In the genomic region with DNA sequence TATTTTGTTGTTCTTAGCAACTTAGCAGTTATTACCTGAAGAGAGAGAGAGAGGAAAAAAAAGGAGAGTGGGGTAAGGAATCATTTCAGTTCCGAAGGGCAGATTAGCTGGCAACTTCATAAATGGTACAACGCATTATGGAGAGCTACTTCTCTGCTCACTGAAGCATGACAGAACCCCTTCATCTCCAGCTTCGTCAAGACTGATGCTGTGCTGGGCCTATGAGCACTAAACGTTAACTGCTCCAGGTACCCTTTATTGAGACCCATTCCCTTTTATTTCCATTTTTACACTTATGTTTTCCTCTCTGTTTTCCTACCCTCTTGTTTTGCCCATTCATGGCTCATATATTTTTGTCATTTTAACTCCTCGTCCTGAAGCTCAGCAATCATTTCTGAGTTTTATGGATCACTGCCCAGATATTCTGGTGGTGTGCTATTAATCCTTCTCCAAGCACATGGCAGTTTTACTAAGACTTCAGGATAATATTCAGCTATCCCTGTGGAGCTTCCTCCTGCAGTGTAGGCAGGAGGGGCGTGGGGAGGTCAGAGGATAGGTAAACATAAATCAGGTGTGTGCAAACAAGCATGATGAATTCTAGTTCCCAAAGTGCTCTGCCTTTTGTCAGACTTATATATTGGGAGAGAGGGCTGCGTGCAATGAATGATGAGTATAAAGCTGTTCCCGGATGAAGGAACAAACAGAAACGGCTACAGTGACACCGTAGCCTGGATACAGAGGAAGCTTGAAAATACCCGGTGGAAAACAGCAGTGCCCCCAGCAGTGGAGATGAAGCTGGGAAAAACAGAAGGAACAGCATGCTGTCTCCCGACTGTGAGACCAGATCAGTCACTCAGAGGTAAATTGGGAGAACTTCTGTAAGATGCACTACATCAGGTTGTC, we compare ENCODE assay signal across 18 mouse cellular contexts.
DNase-seq lines count a peak whose midpoint lies in the region; ATAC-seq and TF ChIP-seq lines count a peak whose summit lies in the region.
"Had no signal": no experiment of that assay in that cellular context is flagged by ENCODE, and none has a peak within 500 bp of the region (broad histone marks: within the 10 kb centered on the region; RNA-seq: fewer than 3 reads in every experiment).

No protein-coding gene starts in this region.

- H3K36me3 ChIP-seq in hindbrain, embryonic 13.5 days, result no peaks in the 10 kb centered on the region
- H3K36me3 ChIP-seq in hindbrain, embryonic 10.5 days, result no peaks in the 10 kb centered on the region
- H3K36me3 ChIP-seq in kidney, postnatal 0 days (ENCODE audit: insufficient read depth, low read length), result no peaks in the 10 kb centered on the region
- no peaks in the 10 kb centered on the region for H3K36me3 ChIP-seq in midbrain, embryonic 13.5 days
- H3K36me3 ChIP-seq: limb, embryonic 15.5 days had no signal

- H3K27me3 ChIP-seq in hindbrain, embryonic 13.5 days, result no peaks in the 10 kb centered on the region
- no peaks in the 10 kb centered on the region for H3K27me3 ChIP-seq in hindbrain, embryonic 10.5 days (ENCODE audit: insufficient read depth, poor library complexity, severe bottlenecking)
- no peaks in the 10 kb centered on the region for H3K27me3 ChIP-seq in kidney, postnatal 0 days (ENCODE audit: insufficient read depth, low read length)
- no peaks in the 10 kb centered on the region for H3K27me3 ChIP-seq in midbrain, embryonic 13.5 days
- H3K27me3 ChIP-seq: limb, embryonic 15.5 days had no signal

- no peaks in the 10 kb centered on the region for H3K9me3 ChIP-seq in hindbrain, embryonic 13.5 days
- H3K9me3 ChIP-seq in hindbrain, embryonic 10.5 days, result no peaks in the 10 kb centered on the region
- H3K9me3 ChIP-seq in kidney, postnatal 0 days (replicated peaks; ENCODE audit: low read length), result no peaks in the 10 kb centered on the region
- no peaks in the 10 kb centered on the region for H3K9me3 ChIP-seq in midbrain, embryonic 13.5 days
- H3K9me3 ChIP-seq: limb, embryonic 15.5 days had no signal

- WGBS in hindbrain, embryonic 13.5 days, result 53% methylated on average over 12 of the region's 12 CpGs
- 75% methylated on average over 12 of the region's 12 CpGs for WGBS in hindbrain, embryonic 10.5 days
- 28% methylated on average over 12 of the region's 12 CpGs for WGBS in kidney, postnatal 0 days
- WGBS in midbrain, embryonic 13.5 days, result 52% methylated on average over 12 of the region's 12 CpGs

- ATAC-seq in hindbrain, embryonic 13.5 days (ENCODE audit: low FRiP score), result 0 out of 2 replicates have a peak, but pooled peaks have one; percentile 32
- no peak for ATAC-seq in kidney, postnatal 0 days (replicated peaks; ENCODE audit: low FRiP score, low read depth)
- ATAC-seq in midbrain, embryonic 13.5 days, result peak; percentile 55; the same call in 1 of the 2 replicates
- ATAC-seq: forebrain, embryonic 16.5 days; intestine, embryonic 16.5 days had no signal

- H3K27ac ChIP-seq in hindbrain, embryonic 13.5 days, result no peak overlapping the region
- no peak overlapping the region for H3K27ac ChIP-seq in hindbrain, embryonic 10.5 days
- H3K27ac ChIP-seq in kidney, postnatal 0 days, result no peak overlapping the region
- H3K27ac ChIP-seq in midbrain, embryonic 13.5 days, result no peak overlapping the region
- H3K27ac ChIP-seq: limb, embryonic 15.5 days had no signal

- TF ChIP-seq CTCF in kidney, postnatal 0 days (IDR thresholded peaks at IDR 0.05; ENCODE audit: low read depth), result no peak

- no peak overlapping the region for H3K4me2 ChIP-seq in hindbrain, embryonic 13.5 days
- no peak overlapping the region for H3K4me2 ChIP-seq in kidney, postnatal 0 days (ENCODE audit: low read length)
- H3K4me2 ChIP-seq in midbrain, embryonic 13.5 days (replicated peaks), result no peak overlapping the region
- H3K4me2 ChIP-seq: limb, embryonic 15.5 days had no signal

- no peak overlapping the region for H3K4me3 ChIP-seq in hindbrain, embryonic 13.5 days
- no peak overlapping the region for H3K4me3 ChIP-seq in hindbrain, embryonic 10.5 days
- H3K4me3 ChIP-seq in kidney, postnatal 0 days (replicated peaks; ENCODE audit: low read depth, low read length), result no peak overlapping the region
- H3K4me3 ChIP-seq in midbrain, embryonic 13.5 days (replicated peaks), result no peak overlapping the region
- H3K4me3 ChIP-seq: limb, embryonic 15.5 days had no signal

- DNase-seq in hindbrain, embryonic 10.5 days (ENCODE audit: low spot score), result no peak
- peak; percentile 5 for DNase-seq in kidney, postnatal 0 days (ENCODE audit: low spot score)
- no peak for DNase-seq in kidney, adult 11 months
- DNase-seq in retina, embryonic 14.5 days (ENCODE audit: low spot score), result peak; percentile 28
- no peak for DNase-seq in urinary bladder, postnatal 36 days (ENCODE audit: low spot score in 2 of 2)
- DNase-seq in urinary bladder, postnatal 4 days (ENCODE audit: low spot score in 2 of 2), result no peak
- DNase-seq: cerebellum, adult 11-12 months; gastrocnemius, postnatal 10 days; heart, postnatal 14 days; layer of hippocampus, adult 9-11 months; lung, adult 2 months; lung, postnatal 4 days; right cerebral cortex, postnatal 4 days had no signal

- no peak overlapping the region for H3K9ac ChIP-seq in hindbrain, embryonic 13.5 days
- H3K9ac ChIP-seq in kidney, postnatal 0 days (ENCODE audit: low read depth, low read length), result no peak overlapping the region
- H3K9ac ChIP-seq in midbrain, embryonic 13.5 days (replicated peaks), result no peak overlapping the region
- H3K9ac ChIP-seq: limb, embryonic 15.5 days had no signal

- H3K4me1 ChIP-seq in hindbrain, embryonic 13.5 days (replicated peaks), result peaks cover 10% of the 10 kb centered on the region
- no peaks in the 10 kb centered on the region for H3K4me1 ChIP-seq in hindbrain, embryonic 10.5 days (replicated peaks)
- H3K4me1 ChIP-seq in kidney, postnatal 0 days (replicated peaks; ENCODE audit: insufficient read depth, low read length), result 0 out of 2 replicates have a peak, but pooled peaks cover 3% of the 10 kb centered on the region
- H3K4me1 ChIP-seq in midbrain, embryonic 13.5 days (replicated peaks), result 0 out of 2 replicates have a peak, but pooled peaks cover 3% of the 10 kb centered on the region
- H3K4me1 ChIP-seq: limb, embryonic 15.5 days had no signal

Comparison
In these comparisons a context has a peak if more than half of its experiments do, and no peak if none do; other contexts are left out.
1. DNase-seq: peak in kidney, postnatal 0 days (single experiment) and retina, embryonic 14.5 days (single experiment); none in hindbrain, embryonic 10.5 days (single experiment), kidney, adult 11 months (single experiment), urinary bladder, postnatal 36 days (0 of 2) and urinary bladder, postnatal 4 days (0 of 2).